Mouse (Mus musculus) embryo, embryonic 10.5 days (tissue): ENCODE measurements around the gene Perm1.

ENCODE experiments used
- DNase-seq: peaks from one replicate; pipeline ENCODE4 v3.0.0-alpha.2; 2015; ENCODE audit warnings: low spot score

The Perm1 gene

GRCm38 (mm10) chr4:156215649-156216048 is at the start of gene Perm1:
TSS of gene Perm1 (plus strand) at chr4:156215868.
- no peak for DNase-seq

- no peak for DNase-seq
Observed at GRCm38 (mm10) chr4:156166477-156166876, 49.2 kb upstream of the Perm1 start.

- no peak for DNase-seq
Observed at GRCm38 (mm10) chr4:156168611-156169010, 47.1 kb upstream of the Perm1 start.

GRCm38 (mm10) chr4:156169129-156169528 is 46.5 kb upstream of the Perm1 start:
- DNase-seq, result no peak

GRCm38 (mm10) chr4:156171828-156172227 is 43.8 kb upstream of the Perm1 start:
- no peak for DNase-seq

GRCm38 (mm10) chr4:156177630-156178029 is 38.0 kb upstream of the Perm1 start:
- DNase-seq, result no peak

- no peak for DNase-seq
Observed at GRCm38 (mm10) chr4:156183747-156184146, 31.9 kb upstream of the Perm1 start.

- DNase-seq, result no peak
Observed at GRCm38 (mm10) chr4:156184291-156184954, 31.2 kb upstream of the Perm1 start.

GRCm38 (mm10) chr4:156185456-156185949 is 30.2 kb upstream of the Perm1 start:
- DNase-seq, result no peak

- peak; percentile 72 for DNase-seq
Observed at GRCm38 (mm10) chr4:156185950-156186850, 29.5 kb upstream of the Perm1 start.

- no peak for DNase-seq
Observed at GRCm38 (mm10) chr4:156188162-156188810, 27.4 kb upstream of the Perm1 start.

GRCm38 (mm10) chr4:156188811-156189323 is 26.8 kb upstream of the Perm1 start:
- DNase-seq, result peak; percentile 77

- DNase-seq, result no peak
Observed at GRCm38 (mm10) chr4:156192421-156193199, 23.1 kb upstream of the Perm1 start.

GRCm38 (mm10) chr4:156193200-156193590 is 22.5 kb upstream of the Perm1 start:
- DNase-seq, result no peak

GRCm38 (mm10) chr4:156193906-156194305 is 21.8 kb upstream of the Perm1 start:
- DNase-seq, result no peak

- DNase-seq, result peak; percentile 60
Observed at GRCm38 (mm10) chr4:156194346-156194745, 21.3 kb upstream of the Perm1 start.

GRCm38 (mm10) chr4:156195927-156196870 is 19.5 kb upstream of the Perm1 start:
- DNase-seq, result peak; percentile 47

- no peak for DNase-seq
Observed at GRCm38 (mm10) chr4:156197131-156197828, 18.4 kb upstream of the Perm1 start, which contains the start of gene Agrn. TSS of gene Agrn (minus strand) at chr4:156197488.

GRCm38 (mm10) chr4:156197829-156198205 is 17.9 kb upstream of the Perm1 start:
- peak; percentile 96 for DNase-seq
